Mouse (Mus musculus) small intestine, adult 2 months (tissue): ENCODE measurements around the gene Cd8b1.

Experiments used
- CTCF ChIP-seq: fragments of 200-500 bp; IDR thresholded peaks from 2 replicates; pipeline ENCODE4 v1.5.1; 2012; ENCODE audit warnings: low read depth, mild to moderate bottlenecking, control low read depth, inconsistent platforms, low read length, moderate library complexity, mixed read lengths; ENCODE audit not compliant: insufficient replicate concordance, insufficient read length; ENCODE audit errors: extremely low read depth
- POLR2A ChIP-seq: fragments of 200-500 bp; IDR thresholded peaks from 2 replicates; pipeline ENCODE4 v1.6.1; 2012; ENCODE audit warnings: low read depth, mild to moderate bottlenecking, control low read depth, inconsistent platforms, low read length, moderate library complexity

- TF ChIP-seq CTCF (no peak), POLR2A (no peak)
These were observed 41.4 kb downstream of the Cd8b1 start for GRCm38 (mm10) chr6:71363995-71364394.
